Mouse (Mus musculus): ENCODE results near the gene Fnbp1.

DNA sequence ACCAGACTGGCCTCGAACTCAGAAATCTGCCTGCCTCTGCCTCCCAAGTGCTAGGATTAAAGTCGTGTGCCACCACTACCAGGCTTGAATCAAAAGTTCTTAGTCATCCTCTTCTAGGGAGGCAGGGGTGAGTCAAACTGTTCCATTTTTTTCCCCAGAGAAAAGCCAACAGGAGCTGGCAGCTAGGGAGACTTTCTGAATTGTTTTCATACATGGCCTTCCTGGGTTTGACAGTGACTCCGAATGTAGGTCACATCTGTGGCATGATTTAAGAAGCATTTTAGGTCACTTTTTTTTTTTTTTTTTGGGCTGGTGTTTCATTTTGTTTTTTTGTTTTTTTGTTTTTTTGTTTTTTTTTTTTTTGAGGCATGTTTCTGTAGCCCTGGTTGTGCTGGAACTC, 23.6 kb downstream of the Fnbp1 start:
- no peak for TF ChIP-seq CTCF (IDR thresholded peaks at IDR 0.05; ENCODE audit: borderline replicate concordance, control insufficient read depth, extremely low read depth, insufficient read depth, low read length, poor library complexity)
- TF ChIP-seq POLR2A (IDR thresholded peaks at IDR 0.05; ENCODE audit: control insufficient read depth, extremely low read depth, insufficient read depth, low read length, poor library complexity): no peak
